Mouse (Mus musculus): Measurements from ENCODE around the gene Ccdc146. TPM values are rescaled to one million over a fixed set of nuclear protein-coding genes. Genes with fewer than 3 reads are reported as not detected.
"Not testable (repeated sequence)": the region's sequence is repeated elsewhere in the genome, so short reads cannot be mapped to it uniquely, and the experiment has no call there.

Gene Ccdc146
- polyA plus RNA-seq, 1 experiment from 2014 or later, result 0.13 TPM

- H3K4me2 ChIP-seq (ENCODE audit: low read depth, low read length), result no peak overlapping the region
- H3K9ac ChIP-seq (ENCODE audit: low read depth, low read length), result no peak overlapping the region
- H3K27ac ChIP-seq (ENCODE audit: low read length), result no peak overlapping the region
- 86% methylated on average over 12 of the region's 12 CpGs for WGBS
- ATAC-seq, result no peak
- H3K9me3 ChIP-seq (ENCODE audit: control insufficient read depth, low read length), result no peaks in the 10 kb centered on the region
- H3K4me1 ChIP-seq (ENCODE audit: control insufficient read depth, insufficient read depth, low read length), result no peaks in the 10 kb centered on the region
- no peak overlapping the region for H3K4me3 ChIP-seq (ENCODE audit: low read length)
- H3K27me3 ChIP-seq (replicated peaks; ENCODE audit: control insufficient read depth, insufficient read depth, low read length), result no peaks in the 10 kb centered on the region
- no peaks in the 10 kb centered on the region for H3K36me3 ChIP-seq (ENCODE audit: control insufficient read depth, insufficient read depth, low read length)
Observed at GRCm38 (mm10) chr5:21283356-21284062, 141.0 kb downstream of the Ccdc146 start.

GRCm38 (mm10) chr5:21277685-21278084 lies 146.8 kb downstream of the Ccdc146 start:
- H3K36me3 ChIP-seq (ENCODE audit: control insufficient read depth, insufficient read depth, low read length); H3K9ac ChIP-seq (ENCODE audit: low read depth, low read length); H3K4me1 ChIP-seq (ENCODE audit: control insufficient read depth, insufficient read depth, low read length); H3K4me3 ChIP-seq (ENCODE audit: low read length); H3K4me2 ChIP-seq (ENCODE audit: low read depth, low read length); H3K27ac ChIP-seq (ENCODE audit: low read length); ATAC-seq; H3K9me3 ChIP-seq (ENCODE audit: control insufficient read depth, low read length); H3K27me3 ChIP-seq (replicated peaks; ENCODE audit: control insufficient read depth, insufficient read depth, low read length): not testable (repeated sequence)
- 46% methylated on average over 2 of the region's 2 CpGs for WGBS

- 58% methylated on average over 9 of the region's 9 CpGs for WGBS
- no peak for ATAC-seq
- no peaks in the 10 kb centered on the region for H3K4me1 ChIP-seq (ENCODE audit: control insufficient read depth, insufficient read depth, low read length)
- H3K9me3 ChIP-seq (ENCODE audit: control insufficient read depth, low read length), result no peaks in the 10 kb centered on the region
- H3K36me3 ChIP-seq (ENCODE audit: control insufficient read depth, insufficient read depth, low read length), result no peaks in the 10 kb centered on the region
- H3K4me2 ChIP-seq (ENCODE audit: low read depth, low read length), result no peak overlapping the region
- no peak overlapping the region for H3K4me3 ChIP-seq (ENCODE audit: low read length)
- H3K9ac ChIP-seq (ENCODE audit: low read depth, low read length), result no peak overlapping the region
- H3K27ac ChIP-seq (ENCODE audit: low read length), result no peak overlapping the region; the same call in 1 of the 2 replicates
- H3K27me3 ChIP-seq (replicated peaks; ENCODE audit: control insufficient read depth, insufficient read depth, low read length), result no peaks in the 10 kb centered on the region
Observed at GRCm38 (mm10) chr5:21271386-21272354, 152.8 kb downstream of the Ccdc146 start.

GRCm38 (mm10) chr5:21270756-21271155 lies 153.7 kb downstream of the Ccdc146 start:
- Histone ChIP-seq H3K9ac (ENCODE audit: low read depth, low read length) (no peak overlapping the region), H3K4me2 (ENCODE audit: low read depth, low read length) (no peak overlapping the region), H3K36me3 (ENCODE audit: control insufficient read depth, insufficient read depth, low read length) (no peaks in the 10 kb centered on the region), H3K4me1 (ENCODE audit: control insufficient read depth, insufficient read depth, low read length) (no peaks in the 10 kb centered on the region), H3K27me3 (replicated peaks; ENCODE audit: control insufficient read depth, insufficient read depth, low read length) (no peaks in the 10 kb centered on the region), H3K4me3 (ENCODE audit: low read length) (no peak overlapping the region), H3K9me3 (ENCODE audit: control insufficient read depth, low read length) (no peaks in the 10 kb centered on the region), H3K27ac (ENCODE audit: low read length) (no peak overlapping the region)
- 52% methylated on average over 4 of the region's 4 CpGs for WGBS
- ATAC-seq, result no peak

DNA sequence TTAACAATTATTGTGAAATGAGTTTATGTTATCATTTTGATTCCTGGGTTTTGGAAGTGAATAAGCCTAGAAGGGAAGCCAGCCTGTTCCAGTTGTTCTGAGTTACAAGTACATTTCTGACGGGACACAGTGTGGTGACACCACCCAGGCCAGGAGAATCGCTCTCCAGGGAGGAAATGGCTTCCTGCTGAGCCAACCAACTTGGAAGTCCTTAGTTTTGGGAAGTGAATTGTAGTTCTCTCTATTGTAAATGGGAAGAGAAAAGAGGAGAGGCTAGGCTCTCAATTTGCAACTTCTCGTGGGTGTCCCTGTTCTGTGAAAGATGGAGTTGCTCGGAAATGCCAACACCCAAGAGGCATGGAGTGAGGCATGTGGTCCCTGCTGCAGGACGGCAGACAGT lies 155.0 kb downstream of the Ccdc146 start:
- Histone ChIP-seq H3K4me1 (ENCODE audit: control insufficient read depth, insufficient read depth, low read length) (no peaks in the 10 kb centered on the region), H3K9me3 (ENCODE audit: control insufficient read depth, low read length) (no peaks in the 10 kb centered on the region), H3K27ac (ENCODE audit: low read length) (no peak overlapping the region), H3K27me3 (replicated peaks; ENCODE audit: control insufficient read depth, insufficient read depth, low read length) (no peaks in the 10 kb centered on the region), H3K9ac (ENCODE audit: low read depth, low read length) (no peak overlapping the region), H3K36me3 (ENCODE audit: control insufficient read depth, insufficient read depth, low read length) (no peaks in the 10 kb centered on the region), H3K4me2 (ENCODE audit: low read depth, low read length) (no peak overlapping the region), H3K4me3 (ENCODE audit: low read length) (no peak overlapping the region)
- WGBS, result 77% methylated on average over 5 of the region's 5 CpGs
- no peak for ATAC-seq

DNA sequence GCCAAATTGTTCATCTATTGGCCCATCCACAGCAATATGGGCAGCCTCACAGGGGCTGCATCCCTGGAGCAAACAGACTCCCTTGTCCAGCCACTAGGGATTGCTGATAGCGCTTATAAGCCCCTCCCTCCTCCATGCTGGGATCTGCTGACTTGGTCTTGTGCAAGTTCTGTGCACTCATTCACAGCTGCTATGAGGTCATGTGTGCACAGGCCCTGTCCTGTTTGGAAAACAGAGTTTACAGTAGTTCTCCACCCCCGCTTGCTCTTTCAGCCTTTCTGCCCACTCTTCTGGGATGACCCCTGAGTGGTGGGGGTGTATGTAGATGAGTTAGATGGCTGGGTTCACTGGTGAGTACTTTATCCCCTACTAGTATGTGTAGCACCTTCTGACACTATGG lies 157.4 kb downstream of the Ccdc146 start:
- ATAC-seq, result no peak
- Histone ChIP-seq H3K9ac (ENCODE audit: low read depth, low read length) (no peak overlapping the region), H3K4me3 (ENCODE audit: low read length) (no peak overlapping the region), H3K27me3 (replicated peaks; ENCODE audit: control insufficient read depth, insufficient read depth, low read length) (no peaks in the 10 kb centered on the region), H3K4me1 (ENCODE audit: control insufficient read depth, insufficient read depth, low read length) (no peaks in the 10 kb centered on the region), H3K4me2 (ENCODE audit: low read depth, low read length) (no peak overlapping the region), H3K9me3 (ENCODE audit: control insufficient read depth, low read length) (no peaks in the 10 kb centered on the region), H3K27ac (ENCODE audit: low read length) (no peak overlapping the region), H3K36me3 (ENCODE audit: control insufficient read depth, insufficient read depth, low read length) (no peaks in the 10 kb centered on the region)
- WGBS, result 74% methylated on average over 2 of the region's 2 CpGs

DNA sequence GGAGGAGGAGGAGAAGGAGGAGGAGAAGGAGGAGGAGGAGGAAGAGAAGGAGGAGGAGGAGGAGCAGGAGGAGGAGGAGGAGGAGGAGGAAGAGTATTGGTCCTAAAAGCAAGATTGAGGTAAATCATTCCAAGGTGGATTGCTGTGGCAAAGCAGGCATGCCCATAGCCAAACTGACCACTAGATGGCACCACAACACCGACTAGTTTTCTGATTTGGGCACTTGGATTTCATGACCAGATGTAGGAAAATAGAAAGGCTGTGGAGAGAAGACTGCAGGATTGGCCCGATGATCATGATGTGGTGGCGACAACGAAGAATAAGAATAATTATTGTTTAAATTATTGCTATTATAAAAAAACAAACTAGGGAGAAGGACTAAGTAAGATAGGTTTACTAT lies 159.4 kb downstream of the Ccdc146 start:
- ATAC-seq, result 0 out of 2 replicates have a peak, but pooled peaks have one; percentile 42

GRCm38 (mm10) chr5:21264352-21265021 lies 160.0 kb downstream of the Ccdc146 start:
- H3K27me3 ChIP-seq (replicated peaks; ENCODE audit: control insufficient read depth, insufficient read depth, low read length), result no peaks in the 10 kb centered on the region
- no peaks in the 10 kb centered on the region for H3K9me3 ChIP-seq (ENCODE audit: control insufficient read depth, low read length)
- no peak overlapping the region for H3K4me3 ChIP-seq (ENCODE audit: low read length)
- no peak overlapping the region for H3K27ac ChIP-seq (ENCODE audit: low read length)
- H3K4me1 ChIP-seq (ENCODE audit: control insufficient read depth, insufficient read depth, low read length), result no peaks in the 10 kb centered on the region
- H3K9ac ChIP-seq (ENCODE audit: low read depth, low read length), result no peak overlapping the region
- WGBS, result 82% methylated on average over 8 of the region's 8 CpGs
- no peaks in the 10 kb centered on the region for H3K36me3 ChIP-seq (ENCODE audit: control insufficient read depth, insufficient read depth, low read length)
- ATAC-seq, result no peak
- no peak overlapping the region for H3K4me2 ChIP-seq (ENCODE audit: low read depth, low read length)

More for the DNA sequence above, 159.4 kb downstream of the Ccdc146 start:
- Histone ChIP-seq H3K4me2 (ENCODE audit: low read depth, low read length) (no peak overlapping the region), H3K9ac (ENCODE audit: low read depth, low read length) (no peak overlapping the region), H3K4me3 (ENCODE audit: low read length) (no peak overlapping the region), H3K27ac (ENCODE audit: low read length) (no peak overlapping the region), H3K36me3 (ENCODE audit: control insufficient read depth, insufficient read depth, low read length) (no peaks in the 10 kb centered on the region), H3K4me1 (ENCODE audit: control insufficient read depth, insufficient read depth, low read length) (no peaks in the 10 kb centered on the region), H3K9me3 (ENCODE audit: control insufficient read depth, low read length) (no peaks in the 10 kb centered on the region), H3K27me3 (replicated peaks; ENCODE audit: control insufficient read depth, insufficient read depth, low read length) (no peaks in the 10 kb centered on the region)
- WGBS, result 11% methylated on average over 4 of the region's 4 CpGs
